Mouse (Mus musculus): ENCODE measurements around the gene Rab29. TPM values are rescaled to one million over a fixed set of nuclear protein-coding genes. Genes with fewer than 3 reads are reported as not detected.
A peak's percentile ranks its signal among the peaks of the same experiment; 100 is the strongest.

The Rab29 gene
- polyA plus RNA-seq, 1 experiment from 2014 or later: 30.1 TPM

DNA sequence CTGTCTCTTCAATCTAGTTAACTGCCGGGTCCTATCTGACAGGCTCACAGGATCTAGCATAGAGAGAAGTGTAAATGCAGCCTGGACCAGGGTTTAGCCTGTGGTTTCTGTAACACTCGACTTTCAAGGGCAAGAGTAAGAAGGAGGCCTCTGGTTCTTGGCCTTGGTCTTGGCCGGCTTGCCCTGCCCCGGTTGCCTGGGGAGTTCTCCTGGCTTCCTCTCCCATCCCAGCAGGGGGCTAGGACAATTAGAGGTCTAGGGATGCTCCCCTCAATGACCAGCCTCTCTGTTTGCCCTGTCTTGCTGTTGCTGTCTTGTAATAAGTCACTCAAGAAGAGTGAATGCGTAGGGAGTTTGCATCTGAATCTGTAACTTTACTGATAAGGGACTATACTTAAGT is 37.7 kb upstream of the Rab29 start:
- no peak overlapping the region for H3K27ac ChIP-seq
- peak overlapping the region; percentile 81 for H3K4me3 ChIP-seq
- H3K27me3 ChIP-seq: no peaks in the 10 kb centered on the region
- H3K9me3 ChIP-seq: no peaks in the 10 kb centered on the region
- H3K36me3 ChIP-seq: peaks cover 29% of the 10 kb centered on the region
- H3K4me2 ChIP-seq: peak overlapping the region; percentile 71
- H3K4me1 ChIP-seq: peaks cover 42% of the 10 kb centered on the region
- no peak for ATAC-seq (ENCODE audit: insufficient number of reproducible peaks, low FRiP score, low TSS enrichment, low read depth)
- 0 out of 2 replicates have a peak overlapping the region, but pooled peaks have one; percentile 5 for H3K9ac ChIP-seq
- WGBS: 38% methylated on average over 5 of the region's 5 CpGs

GRCm38 (mm10) chr1:131830561-131830960 is 36.5 kb upstream of the Rab29 start:
- Histone ChIP-seq H3K36me3 (peaks cover 34% of the 10 kb centered on the region), H3K4me3 (no peak overlapping the region), H3K4me2 (no peak overlapping the region), H3K27me3 (no peaks in the 10 kb centered on the region), H3K4me1 (peaks cover 42% of the 10 kb centered on the region), H3K27ac (no peak overlapping the region), H3K9me3 (no peaks in the 10 kb centered on the region), H3K9ac (no peak overlapping the region)
- 87% methylated on average over 15 of the region's 15 CpGs for WGBS
- ATAC-seq (ENCODE audit: insufficient number of reproducible peaks, low FRiP score, low TSS enrichment, low read depth): no peak

DNA sequence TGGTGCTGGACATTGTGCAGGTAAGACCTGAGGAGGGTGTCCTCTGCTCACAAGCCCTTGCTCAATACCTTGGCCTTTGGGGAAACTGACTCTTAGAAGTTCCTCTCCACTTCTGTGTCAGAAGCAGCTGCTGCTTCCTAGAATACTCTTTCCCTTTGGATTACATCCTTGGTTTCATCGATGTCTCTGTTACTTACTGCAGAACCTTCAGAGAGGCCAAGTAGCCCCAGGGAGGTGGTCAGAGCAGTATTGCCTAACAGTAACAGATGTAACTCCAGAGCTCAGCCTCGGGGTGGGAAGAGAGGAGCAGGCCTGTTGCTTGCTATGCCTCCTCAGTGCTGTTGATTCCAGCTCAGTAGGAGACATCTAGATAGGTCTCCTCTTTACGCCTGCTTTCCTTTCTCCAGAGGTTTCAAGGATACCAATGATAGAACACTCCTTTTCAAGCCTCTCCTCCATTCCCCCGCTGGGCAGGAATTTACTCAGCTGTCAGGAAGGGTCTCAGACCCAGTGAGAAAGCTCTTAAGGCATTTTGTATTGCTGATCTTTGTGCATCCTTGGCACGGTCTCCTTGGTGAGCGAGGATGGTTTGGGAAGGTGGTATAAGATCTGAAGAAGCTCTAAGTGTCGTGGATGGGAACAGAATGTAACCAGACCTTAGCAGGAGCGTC is 35.9 kb upstream of the Rab29 start:
- 82% methylated on average over 8 of the region's 8 CpGs for WGBS
- peaks cover 40% of the 10 kb centered on the region for H3K36me3 ChIP-seq
- H3K9ac ChIP-seq: no peak overlapping the region
- no peaks in the 10 kb centered on the region for H3K9me3 ChIP-seq
- H3K4me3 ChIP-seq: no peak overlapping the region
- H3K4me2 ChIP-seq: no peak overlapping the region
- no peak for ATAC-seq (ENCODE audit: insufficient number of reproducible peaks, low FRiP score, low TSS enrichment, low read depth)
- H3K27ac ChIP-seq: no peak overlapping the region
- H3K27me3 ChIP-seq: no peaks in the 10 kb centered on the region
- peaks cover 42% of the 10 kb centered on the region for H3K4me1 ChIP-seq

GRCm38 (mm10) chr1:131837035-131837434 is 30.0 kb upstream of the Rab29 start:
- Histone ChIP-seq H3K27ac (no peak overlapping the region), H3K4me3 (no peak overlapping the region), H3K27me3 (no peaks in the 10 kb centered on the region), H3K4me1 (0 out of 2 replicates have a peak, but pooled peaks cover 4% of the 10 kb centered on the region), H3K4me2 (no peak overlapping the region), H3K9me3 (no peaks in the 10 kb centered on the region), H3K36me3 (peaks cover 55% of the 10 kb centered on the region), H3K9ac (no peak overlapping the region)
- 81% methylated on average over 3 of the region's 3 CpGs for WGBS
- ATAC-seq (ENCODE audit: insufficient number of reproducible peaks, low FRiP score, low TSS enrichment, low read depth): no peak

DNA sequence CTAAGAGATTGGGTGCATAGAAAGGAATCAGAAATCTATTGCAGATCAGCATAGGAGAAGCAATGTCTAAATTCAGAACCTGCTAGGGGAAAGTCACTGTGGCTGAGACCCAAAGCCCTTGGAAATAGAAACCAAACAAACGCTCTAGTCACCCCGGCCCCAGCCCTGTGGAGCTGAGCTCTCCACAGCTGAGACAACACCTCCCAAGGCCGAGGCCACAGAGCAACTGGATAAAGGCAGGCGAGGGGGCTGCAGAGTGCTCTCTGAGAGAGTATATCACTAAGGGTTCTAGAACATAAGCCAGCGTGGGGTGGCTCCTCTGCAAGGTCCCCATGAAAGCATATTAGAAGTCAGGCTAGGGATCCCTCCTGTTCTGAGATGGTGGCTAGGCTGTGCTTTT is 28.5 kb upstream of the Rab29 start:
- H3K4me2 ChIP-seq: no peak overlapping the region
- H3K4me1 ChIP-seq: 0 out of 2 replicates have a peak, but pooled peaks cover under 1% of the 10 kb centered on the region
- 84% methylated on average over 5 of the region's 5 CpGs for WGBS
- H3K9ac ChIP-seq: no peak overlapping the region
- no peak overlapping the region for H3K4me3 ChIP-seq
- no peaks in the 10 kb centered on the region for H3K9me3 ChIP-seq
- H3K36me3 ChIP-seq: peaks cover 64% of the 10 kb centered on the region
- ATAC-seq (ENCODE audit: insufficient number of reproducible peaks, low FRiP score, low TSS enrichment, low read depth): no peak
- no peaks in the 10 kb centered on the region for H3K27me3 ChIP-seq
- no peak overlapping the region for H3K27ac ChIP-seq

GRCm38 (mm10) chr1:131839279-131839678 is 27.7 kb upstream of the Rab29 start:
- Histone ChIP-seq H3K27ac (no peak overlapping the region), H3K4me1 (no peaks in the 10 kb centered on the region), H3K27me3 (no peaks in the 10 kb centered on the region), H3K9ac (no peak overlapping the region), H3K4me3 (no peak overlapping the region), H3K9me3 (no peaks in the 10 kb centered on the region), H3K4me2 (no peak overlapping the region), H3K36me3 (peaks cover 66% of the 10 kb centered on the region)
- WGBS: 55% methylated on average over 2 of the region's 2 CpGs
- no peak for ATAC-seq (ENCODE audit: insufficient number of reproducible peaks, low FRiP score, low TSS enrichment, low read depth)

DNA sequence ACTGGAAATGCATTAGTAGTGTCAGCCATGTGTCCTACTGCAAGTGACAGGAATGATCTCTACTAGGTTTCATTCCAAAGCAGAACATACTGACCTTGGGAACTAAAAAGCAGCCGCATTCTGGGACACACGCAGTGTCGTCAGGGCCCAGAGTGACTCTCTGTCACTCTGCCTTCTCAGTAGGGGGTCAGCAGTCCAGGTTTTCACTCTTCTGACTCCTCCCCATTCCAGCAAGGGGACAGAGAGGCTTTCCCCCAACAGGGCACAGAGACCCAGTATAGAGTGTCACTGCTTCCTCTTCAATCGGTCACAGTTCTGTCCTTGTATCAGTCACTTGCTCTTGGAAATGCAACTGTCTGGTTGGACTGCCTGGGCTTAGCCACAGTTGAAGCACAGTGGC is 24.8 kb upstream of the Rab29 start:
- no peak for ATAC-seq (ENCODE audit: insufficient number of reproducible peaks, low FRiP score, low TSS enrichment, low read depth)
- no peaks in the 10 kb centered on the region for H3K27me3 ChIP-seq
- no peak overlapping the region for H3K4me2 ChIP-seq
- H3K9ac ChIP-seq: no peak overlapping the region
- H3K4me1 ChIP-seq: no peaks in the 10 kb centered on the region
- 83% methylated on average over 4 of the region's 4 CpGs for WGBS
- H3K4me3 ChIP-seq: no peak overlapping the region
- peaks cover 82% of the 10 kb centered on the region for H3K36me3 ChIP-seq
- H3K9me3 ChIP-seq: no peaks in the 10 kb centered on the region
- no peak overlapping the region for H3K27ac ChIP-seq

GRCm38 (mm10) chr1:131843758-131844157 is 23.3 kb upstream of the Rab29 start:
- ATAC-seq (ENCODE audit: insufficient number of reproducible peaks, low FRiP score, low TSS enrichment, low read depth): no peak
- Histone ChIP-seq H3K27me3 (no peaks in the 10 kb centered on the region), H3K4me1 (no peaks in the 10 kb centered on the region), H3K9me3 (no peaks in the 10 kb centered on the region), H3K27ac (no peak overlapping the region), H3K36me3 (peaks cover 88% of the 10 kb centered on the region), H3K4me2 (no peak overlapping the region), H3K4me3 (no peak overlapping the region), H3K9ac (no peak overlapping the region)
- WGBS: 92% methylated on average over 10 of the region's 10 CpGs

DNA sequence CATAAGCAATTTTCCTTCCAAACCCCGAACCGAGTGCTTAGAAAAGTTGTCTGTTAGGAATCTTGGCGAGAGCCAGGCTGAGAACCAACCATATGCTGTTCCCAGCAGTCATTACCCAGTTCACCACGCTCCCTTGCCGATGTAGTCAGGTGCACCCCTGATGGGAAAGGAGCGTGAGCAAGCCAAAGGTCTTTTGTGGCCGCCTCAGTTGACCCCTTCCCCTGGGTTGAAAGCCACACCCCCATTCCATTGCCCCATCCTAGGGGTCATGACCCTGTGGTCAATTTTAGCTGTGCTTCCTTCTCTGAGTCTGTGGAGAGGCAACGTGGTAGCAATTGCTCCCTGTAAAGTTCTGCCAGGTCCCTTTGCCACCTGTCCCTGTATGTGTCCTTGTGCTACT is 22.1 kb upstream of the Rab29 start:
- ATAC-seq (ENCODE audit: insufficient number of reproducible peaks, low FRiP score, low TSS enrichment, low read depth): no peak
- H3K9me3 ChIP-seq: no peaks in the 10 kb centered on the region
- H3K4me3 ChIP-seq: no peak overlapping the region
- WGBS: 82% methylated on average over 8 of the region's 8 CpGs
- H3K4me1 ChIP-seq: no peaks in the 10 kb centered on the region
- H3K4me2 ChIP-seq: no peak overlapping the region
- H3K27ac ChIP-seq: no peak overlapping the region
- H3K9ac ChIP-seq: no peak overlapping the region
- peaks cover 78% of the 10 kb centered on the region for H3K36me3 ChIP-seq
- H3K27me3 ChIP-seq: no peaks in the 10 kb centered on the region

- no peaks in the 10 kb centered on the region for H3K27me3 ChIP-seq
- H3K4me2 ChIP-seq: no peak overlapping the region
- peaks cover 64% of the 10 kb centered on the region for H3K36me3 ChIP-seq
- H3K4me3 ChIP-seq: no peak overlapping the region
- H3K9ac ChIP-seq: no peak overlapping the region
- no peaks in the 10 kb centered on the region for H3K4me1 ChIP-seq
- ATAC-seq (ENCODE audit: insufficient number of reproducible peaks, low FRiP score, low TSS enrichment, low read depth): no peak
- H3K9me3 ChIP-seq: no peaks in the 10 kb centered on the region
- 71% methylated on average over 5 of the region's 5 CpGs for WGBS
- no peak overlapping the region for H3K27ac ChIP-seq
These were observed 20.8 kb upstream of the Rab29 start for GRCm38 (mm10) chr1:131846255-131846654.

DNA sequence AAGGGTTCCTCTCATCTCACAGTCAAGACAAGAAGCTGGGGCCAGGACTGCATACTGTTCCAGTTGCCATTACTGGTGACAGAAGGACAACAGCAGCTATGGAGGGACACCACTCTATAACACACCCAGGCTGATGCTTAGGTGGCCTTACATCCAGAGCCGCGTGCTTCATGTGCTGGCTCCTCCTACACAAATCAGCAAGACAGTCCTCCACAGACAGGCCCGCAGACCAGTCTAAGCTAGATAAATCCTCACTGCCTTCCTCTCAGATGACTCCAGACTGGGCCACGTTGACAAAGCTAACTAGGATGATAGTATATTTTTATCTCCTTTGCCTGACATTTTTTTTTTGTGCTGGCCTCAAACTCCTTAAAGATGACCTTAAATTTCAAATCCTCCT is 5.2 kb upstream of the Rab29 start:
- no peak for ATAC-seq (ENCODE audit: insufficient number of reproducible peaks, low FRiP score, low TSS enrichment, low read depth)
- Histone ChIP-seq H3K9ac (no peak overlapping the region), H3K36me3 (no peaks in the 10 kb centered on the region), H3K27ac (no peak overlapping the region), H3K9me3 (no peaks in the 10 kb centered on the region), H3K4me1 (no peaks in the 10 kb centered on the region), H3K27me3 (no peaks in the 10 kb centered on the region), H3K4me2 (no peak overlapping the region), H3K4me3 (no peak overlapping the region)
- 78% methylated on average over 4 of the region's 4 CpGs for WGBS

DNA sequence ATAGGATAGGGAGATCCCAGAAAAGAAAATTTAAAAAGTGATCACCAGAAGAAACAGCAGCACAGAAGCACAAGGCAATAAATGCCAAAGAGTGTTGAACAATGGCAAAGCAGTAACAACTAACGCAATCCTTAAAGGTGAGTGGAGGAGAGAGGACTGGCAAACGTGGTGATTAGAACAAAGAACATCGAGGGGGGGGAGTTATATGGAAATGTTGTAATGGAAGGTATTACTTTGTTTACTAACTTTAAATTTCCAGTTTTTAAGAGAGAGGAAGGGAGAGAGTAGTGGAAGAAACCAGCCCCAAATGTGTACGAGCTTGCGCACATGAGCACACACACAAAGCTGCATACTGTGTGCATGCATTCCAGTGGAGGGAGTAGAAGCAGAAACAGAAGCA is 1.4 kb upstream of the Rab29 start:
- Histone ChIP-seq H3K4me2 (no peak overlapping the region), H3K9me3 (no peaks in the 10 kb centered on the region), H3K36me3 (no peaks in the 10 kb centered on the region), H3K4me1 (peaks cover 7% of the 10 kb centered on the region; the same call in 1 of the 2 replicates), H3K9ac (no peak overlapping the region), H3K4me3 (no peak overlapping the region), H3K27ac (no peak overlapping the region), H3K27me3 (no peaks in the 10 kb centered on the region)
- WGBS: 74% methylated on average over 5 of the region's 5 CpGs
- no peak for ATAC-seq (ENCODE audit: insufficient number of reproducible peaks, low FRiP score, low TSS enrichment, low read depth)
